Mouse (Mus musculus): ENCODE results near the gene Bora. TPM values are rescaled to one million over a fixed set of nuclear protein-coding genes. Genes with fewer than 3 reads are reported as not detected.

Gene Bora
- 37.5 and 38.9 TPM in 2 replicates for polyA plus RNA-seq (2014; fragmentation: Nextera tagmentation; extraction: Ambion mirVana)

DNA sequence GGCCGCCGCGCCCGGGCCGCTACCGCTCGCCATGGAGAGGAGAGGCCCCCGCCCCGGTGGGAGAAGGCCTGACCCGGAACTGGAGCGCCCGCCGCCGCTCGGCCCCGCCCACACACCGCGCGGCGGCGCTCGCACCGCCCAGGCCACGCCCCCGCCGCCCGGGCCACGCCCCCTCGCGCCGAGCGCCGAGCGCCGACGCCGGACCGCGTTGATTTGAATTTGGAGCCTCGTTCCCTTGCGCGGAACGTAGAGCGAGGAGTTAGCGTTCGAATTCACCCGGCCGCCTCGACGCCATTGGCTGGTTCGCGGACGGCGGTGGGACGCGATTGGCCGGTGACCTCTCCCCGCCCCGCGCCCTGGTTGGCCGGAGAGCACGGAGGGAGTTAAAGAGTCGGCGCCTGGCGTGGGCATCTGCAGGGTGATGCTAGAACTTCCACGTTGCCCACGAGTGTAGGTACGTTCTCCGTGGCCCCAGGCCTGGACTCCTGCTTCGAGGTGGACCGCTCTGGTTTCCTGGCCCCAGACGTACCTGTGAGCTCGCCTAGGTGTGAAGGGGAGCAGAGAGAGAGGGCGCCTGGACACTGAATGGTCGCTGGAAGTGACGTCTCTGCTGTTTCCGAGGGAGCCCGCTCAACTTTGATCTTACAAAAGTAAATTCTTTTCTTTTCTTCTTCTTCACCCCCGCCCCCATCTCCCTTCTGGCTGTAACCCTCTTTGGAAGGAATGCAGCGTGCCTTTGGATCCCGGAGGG lies at the start of gene Bora, which contains the start of gene Mzt1:
Gene Bora, plus strand, starts transcription at position 192 of the 751 bp plus-strand sequence.
Gene Mzt1, minus strand, starts transcription at position 104 of the 751 bp plus-strand sequence.
- Histone ChIP-seq H3K27me3 (ENCODE audit: control insufficient read depth, insufficient read depth, low read length) (no peaks in the 10 kb centered on the region), H3K4me3 (ENCODE audit: control insufficient read depth in 1 of 2, insufficient read depth in 1 of 2, low read depth in 1 of 2, low read length in 2 of 2) (peak within 1 kb of the TSS; percentile 97 to 99), H3K9ac (ENCODE audit: low read length) (peak within 1 kb of the TSS; percentile 98), H3K4me2 (ENCODE audit: low read length) (peak within 1 kb of the TSS; percentile 72), H3K27ac (replicated peaks in 1 of 2; ENCODE audit: control insufficient read depth in 1 of 2, insufficient read depth in 1 of 2, low read depth in 2 of 2, low read length in 2 of 2) (peak within 1 kb of the TSS; percentile 82 to 94), H3K4me1 (ENCODE audit: control insufficient read depth in 2 of 2, insufficient read depth in 2 of 2, low read length in 2 of 2) (peaks cover 14 to 28% of the 10 kb centered on the region in 2 experiments), H3K36me3 (ENCODE audit: control insufficient read depth, insufficient read depth, low read length) (peaks cover 21% of the 10 kb centered on the region), H3K9me3 (ENCODE audit: control insufficient read depth, low read length) (no peaks in the 10 kb centered on the region)
- WGBS = under 1% methylated on average over 75 of the region's 81 CpGs
- ATAC-seq (ENCODE audit: insufficient number of reproducible peaks, insufficient read depth, low FRiP score, low read depth) = peak; percentile 94

GRCm38 (mm10) chr14:99010224-99010919 lies 35.6 kb upstream of the Bora start:
- 11% methylated on average over 8 of the region's 8 CpGs for WGBS
- Histone ChIP-seq H3K36me3 (ENCODE audit: control insufficient read depth, insufficient read depth, low read length) (no peaks in the 10 kb centered on the region), H3K27ac (replicated peaks in 1 of 2; ENCODE audit: control insufficient read depth in 1 of 2, insufficient read depth in 1 of 2, low read depth in 2 of 2, low read length in 2 of 2) (peak overlapping the region; percentile 95 to 98), H3K4me1 (ENCODE audit: control insufficient read depth in 2 of 2, insufficient read depth in 2 of 2, low read length in 2 of 2) (peaks cover 5 to 20% of the 10 kb centered on the region in 2 experiments), H3K4me2 (ENCODE audit: low read length) (peak overlapping the region; percentile 51), H3K9me3 (ENCODE audit: control insufficient read depth, low read length) (no peaks in the 10 kb centered on the region), H3K27me3 (ENCODE audit: control insufficient read depth, insufficient read depth, low read length) (no peaks in the 10 kb centered on the region), H3K9ac (ENCODE audit: low read length) (peak overlapping the region; percentile 56), H3K4me3 (ENCODE audit: control insufficient read depth in 1 of 2, insufficient read depth in 1 of 2, low read depth in 1 of 2, low read length in 2 of 2) (no peak overlapping the region)
- peak; percentile 71 for ATAC-seq (ENCODE audit: insufficient number of reproducible peaks, insufficient read depth, low FRiP score, low read depth)

- Histone ChIP-seq H3K36me3 (ENCODE audit: control insufficient read depth, insufficient read depth, low read length) (no peaks in the 10 kb centered on the region), H3K4me3 (ENCODE audit: control insufficient read depth in 1 of 2, insufficient read depth in 1 of 2, low read depth in 1 of 2, low read length in 2 of 2) (no peak overlapping the region), H3K27me3 (ENCODE audit: control insufficient read depth, insufficient read depth, low read length) (no peaks in the 10 kb centered on the region), H3K27ac (replicated peaks in 1 of 2; ENCODE audit: control insufficient read depth in 1 of 2, insufficient read depth in 1 of 2, low read depth in 2 of 2, low read length in 2 of 2) (peak overlapping the region; percentile 90 to 98), H3K9me3 (ENCODE audit: control insufficient read depth, low read length) (no peaks in the 10 kb centered on the region), H3K9ac (ENCODE audit: low read length) (no peak overlapping the region), H3K4me2 (ENCODE audit: low read length) (peak overlapping the region; percentile 51; the same call in 1 of the 2 replicates), H3K4me1 (ENCODE audit: control insufficient read depth in 2 of 2, insufficient read depth in 2 of 2, low read length in 2 of 2) (peaks cover 5 to 20% of the 10 kb centered on the region in 2 experiments)
- ATAC-seq (ENCODE audit: insufficient number of reproducible peaks, insufficient read depth, low FRiP score, low read depth) = peak; percentile 64; the same call in 1 of the 2 replicates
- 4% methylated on average over 2 of the region's 2 CpGs for WGBS
Observed at GRCm38 (mm10) chr14:99010920-99011313, 35.1 kb upstream of the Bora start.

DNA sequence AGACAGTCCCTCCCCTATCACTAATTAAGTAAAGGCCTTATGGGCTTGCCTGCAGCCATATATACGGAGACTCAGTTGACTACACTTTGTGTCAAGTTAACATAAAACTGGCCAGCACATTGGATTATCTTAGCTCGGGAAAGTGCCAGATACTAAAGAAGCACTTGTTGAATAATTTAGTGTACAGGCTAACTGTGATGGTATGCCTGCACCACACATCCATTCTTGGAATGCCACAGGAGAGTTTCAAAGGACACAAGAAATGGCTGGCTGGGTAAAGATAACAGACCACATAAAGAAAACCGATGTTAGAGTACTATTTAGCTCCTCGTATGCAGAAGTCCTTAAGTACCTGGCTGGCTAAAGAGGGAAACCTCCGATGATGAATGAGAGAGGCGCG lies 27.3 kb upstream of the Bora start:
- no peaks in the 10 kb centered on the region for H3K27me3 ChIP-seq (ENCODE audit: control insufficient read depth, insufficient read depth, low read length)
- no peak overlapping the region for H3K9ac ChIP-seq (ENCODE audit: low read length)
- H3K4me2 ChIP-seq (ENCODE audit: low read length) = peak overlapping the region; percentile 57
- H3K27ac ChIP-seq (replicated peaks in 1 of 2; ENCODE audit: control insufficient read depth in 1 of 2, insufficient read depth in 1 of 2, low read depth in 2 of 2, low read length in 2 of 2) = peak overlapping the region; percentile 69 to 73
- no peaks in the 10 kb centered on the region for H3K36me3 ChIP-seq (ENCODE audit: control insufficient read depth, insufficient read depth, low read length)
- H3K9me3 ChIP-seq (ENCODE audit: control insufficient read depth, low read length) = no peaks in the 10 kb centered on the region
- peak; percentile 45 for ATAC-seq (ENCODE audit: insufficient number of reproducible peaks, insufficient read depth, low FRiP score, low read depth)
- peaks cover 4 to 28% of the 10 kb centered on the region in 2 experiments for H3K4me1 ChIP-seq (ENCODE audit: control insufficient read depth in 2 of 2, insufficient read depth in 2 of 2, low read length in 2 of 2)
- peak overlapping the region in 1 of 2 experiments; percentile 3; a peak in 1 of 4 replicates for H3K4me3 ChIP-seq (ENCODE audit: control insufficient read depth in 1 of 2, insufficient read depth in 1 of 2, low read depth in 1 of 2, low read length in 2 of 2)
- WGBS = 8% methylated on average over 7 of the region's 7 CpGs

DNA sequence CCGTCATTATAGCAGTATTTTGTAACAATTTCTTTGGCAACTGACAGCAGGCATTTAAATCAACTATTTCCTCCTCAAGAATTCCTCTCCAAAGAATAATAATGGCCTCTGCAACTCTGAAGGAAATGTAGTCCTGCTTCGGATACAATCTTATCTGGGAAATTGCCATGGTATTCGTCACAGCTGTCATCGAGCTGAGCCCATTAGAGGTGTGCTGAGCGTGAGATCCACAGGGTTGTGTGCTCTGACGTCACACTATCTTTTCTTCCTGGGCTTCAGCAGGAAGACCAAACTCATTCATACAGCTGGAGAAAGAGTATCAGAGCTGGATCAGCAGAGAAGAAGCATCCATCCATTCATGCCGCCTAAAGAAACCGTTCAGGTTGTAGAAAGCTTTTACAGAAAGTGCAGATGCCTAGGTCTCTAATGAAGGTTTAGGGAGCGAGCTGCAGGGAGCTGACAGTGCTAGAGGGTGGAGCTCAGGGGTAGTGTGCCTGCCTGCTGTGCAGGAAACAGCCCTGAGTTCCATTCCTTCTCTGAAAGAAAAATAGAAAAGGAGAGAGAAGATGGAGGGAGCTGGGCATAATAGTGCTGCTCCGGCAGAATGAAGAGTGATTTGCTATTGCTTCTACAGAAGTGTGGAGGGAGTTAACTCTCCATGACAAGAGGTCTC lies 26.8 kb upstream of the Bora start:
- no peaks in the 10 kb centered on the region for H3K27me3 ChIP-seq (ENCODE audit: control insufficient read depth, insufficient read depth, low read length)
- peak overlapping the region; percentile 57 for H3K4me2 ChIP-seq (ENCODE audit: low read length)
- peaks cover 4 to 28% of the 10 kb centered on the region in 2 experiments for H3K4me1 ChIP-seq (ENCODE audit: control insufficient read depth in 2 of 2, insufficient read depth in 2 of 2, low read length in 2 of 2)
- H3K9me3 ChIP-seq (ENCODE audit: control insufficient read depth, low read length) = no peaks in the 10 kb centered on the region
- WGBS = 11% methylated on average over 10 of the region's 10 CpGs
- H3K4me3 ChIP-seq (ENCODE audit: control insufficient read depth in 1 of 2, insufficient read depth in 1 of 2, low read depth in 1 of 2, low read length in 2 of 2) = peak overlapping the region in 1 of 2 experiments; percentile 3; a peak in 1 of 4 replicates
- ATAC-seq (ENCODE audit: insufficient number of reproducible peaks, insufficient read depth, low FRiP score, low read depth) = peak; percentile 84
- H3K27ac ChIP-seq (replicated peaks in 1 of 2; ENCODE audit: control insufficient read depth in 1 of 2, insufficient read depth in 1 of 2, low read depth in 2 of 2, low read length in 2 of 2) = peak overlapping the region; percentile 69 to 73
- no peak overlapping the region for H3K9ac ChIP-seq (ENCODE audit: low read length)
- H3K36me3 ChIP-seq (ENCODE audit: control insufficient read depth, insufficient read depth, low read length) = no peaks in the 10 kb centered on the region

DNA sequence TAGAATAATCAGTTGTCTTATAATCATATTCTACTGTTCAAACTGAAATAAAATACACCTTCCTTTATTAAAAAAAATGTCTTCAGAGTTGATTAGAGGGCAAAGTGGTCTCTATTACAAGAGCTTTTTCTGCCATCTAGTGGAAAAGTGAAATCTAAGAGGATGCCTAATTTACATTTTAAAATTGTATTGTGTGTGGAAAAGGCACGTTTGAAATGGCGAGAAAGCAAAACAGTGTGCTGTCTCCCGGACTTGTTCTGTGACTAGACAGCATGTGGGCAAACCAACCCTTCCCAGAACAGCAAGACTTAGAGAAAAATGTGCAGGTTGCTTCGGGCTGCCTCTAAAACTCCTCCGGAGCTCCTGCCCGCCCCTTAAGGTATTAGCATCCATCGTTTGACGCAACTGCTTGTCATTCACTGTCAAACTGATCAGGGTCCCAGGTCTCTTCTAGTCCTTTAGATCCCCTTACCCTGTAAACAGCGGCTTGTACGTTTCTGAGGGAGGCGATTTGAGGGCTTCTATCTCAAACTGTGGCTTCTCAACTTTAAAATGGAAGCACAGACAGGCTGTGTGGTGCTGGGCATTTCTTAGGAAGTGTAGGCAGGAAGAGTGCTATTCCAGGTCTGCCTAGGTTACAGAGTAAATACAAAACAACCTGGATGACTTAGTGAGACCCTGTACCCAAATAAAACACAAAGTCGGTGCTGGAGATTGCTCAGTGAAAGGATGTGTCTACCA lies 23.5 kb upstream of the Bora start:
- H3K4me1 ChIP-seq (ENCODE audit: control insufficient read depth in 2 of 2, insufficient read depth in 2 of 2, low read length in 2 of 2) = peaks cover 4 to 20% of the 10 kb centered on the region in 2 experiments
- H3K36me3 ChIP-seq (ENCODE audit: control insufficient read depth, insufficient read depth, low read length) = no peaks in the 10 kb centered on the region
- no peaks in the 10 kb centered on the region for H3K9me3 ChIP-seq (ENCODE audit: control insufficient read depth, low read length)
- peak overlapping the region; percentile 62 for H3K9ac ChIP-seq (ENCODE audit: low read length)
- peak overlapping the region; percentile 59 for H3K4me2 ChIP-seq (ENCODE audit: low read length)
- H3K4me3 ChIP-seq (ENCODE audit: control insufficient read depth in 1 of 2, insufficient read depth in 1 of 2, low read depth in 1 of 2, low read length in 2 of 2) = peak overlapping the region; percentile 29 to 37
- no peak for ATAC-seq (ENCODE audit: insufficient number of reproducible peaks, insufficient read depth, low FRiP score, low read depth)
- H3K27ac ChIP-seq (replicated peaks in 1 of 2; ENCODE audit: control insufficient read depth in 1 of 2, insufficient read depth in 1 of 2, low read depth in 2 of 2, low read length in 2 of 2) = no peak overlapping the region
- 37% methylated on average over 12 of the region's 12 CpGs for WGBS
- no peaks in the 10 kb centered on the region for H3K27me3 ChIP-seq (ENCODE audit: control insufficient read depth, insufficient read depth, low read length)

DNA sequence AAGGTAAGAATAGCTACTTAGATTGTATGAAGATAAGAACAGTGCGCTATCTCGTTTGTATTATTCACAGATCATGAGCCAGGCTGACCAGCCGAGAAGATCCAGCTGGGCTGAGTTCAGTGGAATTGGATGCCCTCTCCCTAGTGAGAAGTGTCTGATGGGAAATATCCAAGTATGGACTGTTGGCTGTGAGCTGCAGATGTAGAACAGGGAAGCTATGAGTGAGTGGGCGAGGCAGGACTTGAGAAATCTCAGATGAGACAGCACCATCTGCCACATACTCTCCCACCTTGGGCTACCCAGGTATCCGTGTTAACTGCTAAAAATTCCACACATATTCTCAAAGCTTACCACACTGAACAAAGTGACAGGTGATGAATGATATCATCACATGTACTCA lies 16.0 kb upstream of the Bora start:
- Histone ChIP-seq H3K9ac (ENCODE audit: low read length) (no peak overlapping the region), H3K4me1 (ENCODE audit: control insufficient read depth in 2 of 2, insufficient read depth in 2 of 2, low read length in 2 of 2) (peaks cover 2 to 6% of the 10 kb centered on the region in 2 experiments; a peak in 3 of 4 replicates), H3K4me3 (ENCODE audit: control insufficient read depth in 1 of 2, insufficient read depth in 1 of 2, low read depth in 1 of 2, low read length in 2 of 2) (no peak overlapping the region), H3K27me3 (ENCODE audit: control insufficient read depth, insufficient read depth, low read length) (no peaks in the 10 kb centered on the region), H3K36me3 (ENCODE audit: control insufficient read depth, insufficient read depth, low read length) (peaks cover 23% of the 10 kb centered on the region), H3K4me2 (ENCODE audit: low read length) (no peak overlapping the region), H3K27ac (replicated peaks in 1 of 2; ENCODE audit: control insufficient read depth in 1 of 2, insufficient read depth in 1 of 2, low read depth in 2 of 2, low read length in 2 of 2) (no peak overlapping the region), H3K9me3 (ENCODE audit: control insufficient read depth, low read length) (no peaks in the 10 kb centered on the region)
- no peak for ATAC-seq (ENCODE audit: insufficient number of reproducible peaks, insufficient read depth, low FRiP score, low read depth)
- 49% methylated on average over 5 of the region's 5 CpGs for WGBS

All from heart, embryonic 14.5 days (tissue).